Mouse (Mus musculus) left cerebral cortex, postnatal 36 days (tissue): Measurements from ENCODE around the gene Scrt2. TPM values are rescaled to one million over a fixed set of nuclear protein-coding genes. Genes with fewer than 3 reads are reported as not detected.
A peak's percentile ranks its signal among the peaks of the same experiment; 100 is the strongest.

ENCODE experiments used
- DNase-seq, 2 experiments: peaks; one replicate each; pipeline ENCODE4 v3.0.0; 2021 to 2022; ENCODE audit warnings: low spot score in 2 of 2, mixed read lengths in 1 of 2
- intact Hi-C: fragments of 180-260 bp; cut with DNase I; formaldehyde crosslinking; loops from one replicate; pipeline ENCODE4 v1.15.1; 2025
- total RNA-seq, 2 experiments: library from RNA; stranded (reverse); gene quantifications; 2 replicates each; pipeline ENCODE4 v1.2.3; 2021

Gene Scrt2
- total RNA-seq, 2 experiments from 2014 or later: 14.5 to 18.5 TPM

- intact Hi-C loops: loop anchor here (5.0 kb wide), 1 partner anchor 75 kb away; no protein-coding TSS in a partner anchor
- peak in 1 of 2 experiments; percentile 39 for DNase-seq
Observed at GRCm38 (mm10) chr2:152102369-152102768, 21.0 kb downstream of the Scrt2 start.

GRCm38 (mm10) chr2:152104711-152105317 lies 23.5 kb downstream of the Scrt2 start:
- intact Hi-C loops: loop anchor here (5.0 kb wide), 1 partner anchor 78 kb away; no protein-coding TSS in a partner anchor
- DNase-seq: no peak

GRCm38 (mm10) chr2:152105318-152106224 lies 24.2 kb downstream of the Scrt2 start, which contains the start of gene Srxn1:
Srxn1 (plus strand) TSS chr2:152105516.
- intact Hi-C loops: no loop called here
- DNase-seq: peak; percentile 86 to 88

- intact Hi-C loops: no loop called here
- DNase-seq: no peak
Observed at GRCm38 (mm10) chr2:152106225-152106595, 24.9 kb downstream of the Scrt2 start.

GRCm38 (mm10) chr2:152106597-152106996 lies 25.3 kb downstream of the Scrt2 start:
- intact Hi-C loops: no loop called here

GRCm38 (mm10) chr2:152108702-152109101 lies 27.4 kb downstream of the Scrt2 start:
- DNase-seq: no peak
- intact Hi-C loops: no loop called here

More at GRCm38 (mm10) chr2:152106597-152106996, 25.3 kb downstream of the Scrt2 start:
- no peak for DNase-seq

GRCm38 (mm10) chr2:152109386-152109785 lies 28.1 kb downstream of the Scrt2 start:
- intact Hi-C loops: no loop called here

GRCm38 (mm10) chr2:152111311-152111710 lies 30.0 kb downstream of the Scrt2 start:
- no peak for DNase-seq
- intact Hi-C loops: no loop called here

More at GRCm38 (mm10) chr2:152109386-152109785, 28.1 kb downstream of the Scrt2 start:
- no peak for DNase-seq

- intact Hi-C loops: loop anchor here (1.0 kb wide), 1 partner anchor 85 kb away; no protein-coding TSS in a partner anchor
- DNase-seq: peak; percentile 87 to 90
Observed at GRCm38 (mm10) chr2:152111920-152112319, 30.6 kb downstream of the Scrt2 start.

- no peak for DNase-seq
- intact Hi-C loops: loop anchor here (1.0 kb wide), 1 partner anchor 85 kb away; no protein-coding TSS in a partner anchor
Observed at GRCm38 (mm10) chr2:152112490-152112889, 31.2 kb downstream of the Scrt2 start.

GRCm38 (mm10) chr2:152112970-152113369 lies 31.6 kb downstream of the Scrt2 start:
- intact Hi-C loops: loop anchor here (1.0 kb wide), 1 partner anchor 84 kb away; no protein-coding TSS in a partner anchor
- peak in 1 of 2 experiments; percentile 45 for DNase-seq

GRCm38 (mm10) chr2:152114057-152114975 lies 33.0 kb downstream of the Scrt2 start:
- DNase-seq: no peak
- intact Hi-C loops: no loop called here

GRCm38 (mm10) chr2:152117694-152118093 lies 36.4 kb downstream of the Scrt2 start:
- DNase-seq: no peak
- intact Hi-C loops: no loop called here

GRCm38 (mm10) chr2:152119228-152119865 lies 38.0 kb downstream of the Scrt2 start:
- no peak for DNase-seq
- intact Hi-C loops: no loop called here

- no peak for DNase-seq
- intact Hi-C loops: no loop called here
Observed at GRCm38 (mm10) chr2:152122896-152123295, 41.6 kb downstream of the Scrt2 start.

GRCm38 (mm10) chr2:152128597-152128996 lies 47.3 kb downstream of the Scrt2 start:
- DNase-seq: no peak
- intact Hi-C loops: no loop called here

GRCm38 (mm10) chr2:152129778-152130177 lies 48.4 kb downstream of the Scrt2 start:
- intact Hi-C loops: no loop called here
- peak in 1 of 2 experiments; percentile 63 for DNase-seq

GRCm38 (mm10) chr2:152132016-152132415 lies 50.7 kb downstream of the Scrt2 start:
- intact Hi-C loops: no loop called here
- no peak for DNase-seq

GRCm38 (mm10) chr2:152132691-152133090 lies 51.4 kb downstream of the Scrt2 start:
- intact Hi-C loops: no loop called here
- no peak for DNase-seq
